Mouse (Mus musculus) brown adipose tissue, adult 24 weeks (tissue): Measurements from ENCODE around the gene Chn2. TPM values are rescaled to one million over a fixed set of nuclear protein-coding genes. Genes with fewer than 3 reads are reported as not detected.

Experiments
- H3K27ac ChIP-seq: fragments of 200-500 bp; replicated peaks from 2 replicates; pipeline ENCODE4 v1.5.1; 2012; ENCODE audit warnings: low read depth, mild to moderate bottlenecking, low read length
- H3K4me1 ChIP-seq: fragments of 200-500 bp; 2 replicates; pipeline ENCODE4 v1.6.1; 2012; ENCODE audit warnings: low read length, mixed read lengths; ENCODE audit not compliant: control insufficient read depth, insufficient read depth, insufficient read length
- H3K4me3 ChIP-seq: fragments of 200-500 bp; 2 replicates; pipeline ENCODE4 v1.5.1; 2012; ENCODE audit warnings: low read depth, mild to moderate bottlenecking, low read length, moderate library complexity; ENCODE audit not compliant: insufficient read depth
- polyA plus RNA-seq: library from polyadenylated mRNA; stranded (reverse); fragments of >200 nt; gene quantifications from 2 replicates; pipeline ENCODE4 v1.2.4, GENCODE M21; 2012; ENCODE audit not compliant: missing spikeins, insufficient read depth, insufficient read length

Gene Chn2
- polyA plus RNA-seq, 1 experiment = 2.5 TPM

DNA sequence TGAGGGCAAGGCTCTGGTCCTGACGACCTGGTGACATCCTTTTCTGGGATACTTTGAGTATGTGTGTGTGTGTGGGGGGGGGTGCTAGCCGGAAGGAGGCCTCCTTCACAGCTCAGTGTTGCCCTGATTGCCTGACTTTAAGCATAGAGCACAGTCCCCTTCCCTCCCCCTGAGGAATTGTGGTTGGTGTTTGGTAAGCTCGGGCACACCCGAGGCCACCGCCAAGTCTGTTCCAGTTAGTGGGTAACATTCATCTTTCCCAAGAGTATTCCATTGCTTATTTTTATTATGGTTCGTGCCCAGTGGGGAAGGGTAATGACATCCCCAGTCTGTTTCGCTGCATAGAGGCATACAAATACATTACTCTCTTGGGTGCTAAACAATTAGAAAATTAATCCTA lies 172.6 kb downstream of the Chn2 start:
- no peak overlapping the region for H3K27ac ChIP-seq
- peaks cover 5% of the 10 kb centered on the region; the same call in 1 of the 2 replicates for H3K4me1 ChIP-seq

GRCm38 (mm10) chr6:54213743-54214142 lies 174.4 kb downstream of the Chn2 start:
- peaks cover 5% of the 10 kb centered on the region; the same call in 1 of the 2 replicates for H3K4me1 ChIP-seq
- H3K27ac ChIP-seq = no peak overlapping the region
- no peak overlapping the region for H3K4me3 ChIP-seq

More for the DNA sequence above, 172.6 kb downstream of the Chn2 start:
- no peak overlapping the region for H3K4me3 ChIP-seq

DNA sequence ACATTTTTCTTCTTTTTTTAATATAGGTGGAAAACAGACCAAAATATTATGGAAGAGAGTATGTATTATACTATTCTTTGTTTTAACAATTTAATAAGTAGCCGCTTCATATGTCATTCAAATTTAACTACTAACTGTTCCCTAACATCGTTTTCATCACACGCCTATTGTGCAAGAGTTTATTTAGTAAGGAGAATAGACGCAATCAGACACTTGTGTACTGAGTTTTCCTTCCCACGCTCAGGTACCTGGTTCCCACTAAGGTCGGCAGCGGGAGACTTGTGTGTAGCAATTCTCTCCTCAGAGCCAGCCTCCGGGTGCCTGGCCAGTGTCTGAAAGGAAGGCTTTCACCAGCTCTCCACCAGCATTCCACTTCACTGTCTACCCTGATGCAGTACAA lies 176.3 kb downstream of the Chn2 start:
- no peak overlapping the region for H3K4me3 ChIP-seq
- H3K27ac ChIP-seq = no peak overlapping the region
- peaks cover 5% of the 10 kb centered on the region; the same call in 1 of the 2 replicates for H3K4me1 ChIP-seq

- Histone ChIP-seq H3K4me1 (peaks cover 5% of the 10 kb centered on the region; the same call in 1 of the 2 replicates), H3K27ac (no peak overlapping the region), H3K4me3 (no peak overlapping the region)
These were observed 177.2 kb downstream of the Chn2 start for GRCm38 (mm10) chr6:54216512-54216911.

- no peak overlapping the region for H3K4me3 ChIP-seq
- 0 out of 2 replicates have a peak, but pooled peaks cover 2% of the 10 kb centered on the region for H3K4me1 ChIP-seq
- H3K27ac ChIP-seq = no peak overlapping the region
These were observed 180.8 kb downstream of the Chn2 start for GRCm38 (mm10) chr6:54220124-54220523.

GRCm38 (mm10) chr6:54223529-54223928 lies 184.2 kb downstream of the Chn2 start:
- Histone ChIP-seq H3K4me3 (no peak overlapping the region), H3K27ac (no peak overlapping the region), H3K4me1 (no peaks in the 10 kb centered on the region)

DNA sequence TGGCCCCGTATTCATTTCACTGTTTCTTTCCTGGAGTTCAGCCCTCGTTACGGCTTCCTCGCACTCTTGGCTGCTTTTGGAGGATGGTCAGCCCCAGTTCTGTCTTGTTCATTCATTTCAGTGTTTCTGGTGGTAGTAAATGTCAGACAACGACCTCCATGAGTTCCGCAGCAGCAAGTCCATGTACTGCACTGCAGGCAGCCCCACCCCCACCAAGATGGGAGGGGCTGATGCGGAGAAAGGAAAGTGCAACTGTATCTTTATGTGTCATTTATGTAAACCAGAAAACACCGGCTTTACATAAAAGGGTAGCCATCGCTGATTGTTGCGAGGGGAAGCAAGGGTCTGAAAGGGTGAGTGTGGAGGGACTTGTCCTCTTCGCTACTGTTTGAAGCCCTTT lies 185.0 kb downstream of the Chn2 start:
- Histone ChIP-seq H3K27ac (no peak overlapping the region), H3K4me1 (no peaks in the 10 kb centered on the region), H3K4me3 (no peak overlapping the region)

GRCm38 (mm10) chr6:54225327-54225726 lies 186.0 kb downstream of the Chn2 start:
- Histone ChIP-seq H3K4me3 (no peak overlapping the region), H3K4me1 (no peaks in the 10 kb centered on the region), H3K27ac (no peak overlapping the region)

- no peaks in the 10 kb centered on the region for H3K4me1 ChIP-seq
- H3K27ac ChIP-seq = no peak overlapping the region
- H3K4me3 ChIP-seq = no peak overlapping the region
These were observed 187.7 kb downstream of the Chn2 start for GRCm38 (mm10) chr6:54227061-54227460.

DNA sequence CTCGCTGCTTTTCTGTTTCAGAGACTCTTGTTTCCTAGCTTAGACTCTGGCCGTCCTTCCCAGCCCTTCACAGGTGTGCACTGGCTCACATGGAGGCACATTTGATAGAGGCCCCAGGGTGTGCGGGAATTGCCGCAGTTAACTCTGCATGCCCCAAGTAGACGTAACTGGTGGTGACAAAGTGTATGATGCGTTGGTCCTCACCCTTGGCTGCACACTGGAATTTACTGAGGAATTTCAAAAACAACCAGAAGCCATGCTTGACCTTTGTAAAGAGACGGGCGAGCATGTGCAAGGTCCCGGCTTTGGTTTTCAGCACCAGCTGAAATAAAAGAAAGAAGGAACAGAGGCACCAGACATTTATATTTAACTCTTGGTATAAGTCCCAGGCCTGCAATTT lies 189.1 kb downstream of the Chn2 start:
- Histone ChIP-seq H3K4me1 (no peaks in the 10 kb centered on the region), H3K27ac (no peak overlapping the region)

GRCm38 (mm10) chr6:54228874-54229273 lies 189.5 kb downstream of the Chn2 start:
- H3K4me3 ChIP-seq = no peak overlapping the region
- H3K4me1 ChIP-seq = no peaks in the 10 kb centered on the region
- H3K27ac ChIP-seq = no peak overlapping the region

More for the DNA sequence above, 189.1 kb downstream of the Chn2 start:
- H3K4me3 ChIP-seq = no peak overlapping the region

DNA sequence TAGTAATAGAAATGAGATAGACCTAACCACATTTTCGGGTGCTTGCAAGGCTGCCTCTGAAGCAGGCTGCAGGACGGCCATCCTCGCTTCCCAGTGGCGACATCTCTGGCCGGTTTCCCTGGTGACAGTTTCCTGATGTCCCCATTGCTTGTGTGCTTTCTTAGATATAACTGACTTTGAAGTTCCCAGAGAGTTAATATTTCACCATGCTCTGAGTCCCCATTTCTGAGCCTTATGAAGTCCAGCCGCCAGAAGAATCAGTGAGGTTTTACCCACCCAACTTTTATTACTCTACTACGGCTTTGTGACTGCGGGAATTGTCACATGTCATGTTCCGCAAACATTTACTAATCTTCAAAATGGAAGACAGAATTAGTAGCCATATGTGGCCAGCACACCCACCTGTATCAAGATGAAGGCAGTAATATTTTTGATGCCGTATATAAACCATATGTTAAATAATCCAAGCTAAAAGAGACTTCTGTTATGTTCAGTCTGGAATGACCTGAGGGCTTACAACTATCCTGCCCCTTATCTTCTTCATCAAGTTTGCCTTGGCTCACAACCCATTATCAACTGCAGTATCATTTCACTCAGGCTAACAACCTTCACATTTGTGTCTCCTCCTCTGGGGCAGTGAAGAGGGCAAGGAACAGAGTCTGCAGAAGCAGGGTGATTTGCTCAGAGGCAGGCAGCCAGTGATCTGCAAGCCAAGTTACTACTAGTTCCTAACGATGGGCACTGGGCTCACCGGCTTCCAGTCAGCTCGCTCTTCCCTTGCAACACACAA lies 192.6 kb downstream of the Chn2 start:
- Histone ChIP-seq H3K4me1 (no peaks in the 10 kb centered on the region), H3K27ac (no peak overlapping the region), H3K4me3 (no peak overlapping the region)

DNA sequence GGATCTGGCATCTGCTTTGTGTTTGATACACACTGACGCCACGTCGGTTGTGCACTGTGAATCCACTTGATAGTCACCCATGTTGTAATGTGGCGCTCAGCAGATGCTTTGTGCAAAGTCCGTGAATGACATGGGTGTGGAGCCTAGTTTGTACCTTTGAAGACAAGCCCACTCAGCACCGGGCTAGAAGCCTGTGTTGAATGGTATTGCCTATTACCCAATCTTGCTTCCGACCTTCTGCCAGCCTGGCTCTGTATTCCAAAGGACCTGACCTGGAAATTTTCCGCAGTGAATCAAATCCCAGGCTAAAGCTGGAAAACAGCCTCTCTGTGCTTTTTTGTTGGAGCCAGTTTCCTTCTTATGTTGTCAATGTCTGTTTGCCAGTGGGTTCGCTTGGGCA lies 197.1 kb downstream of the Chn2 start:
- Histone ChIP-seq H3K4me1 (no peaks in the 10 kb centered on the region), H3K4me3 (no peak overlapping the region), H3K27ac (no peak overlapping the region)

DNA sequence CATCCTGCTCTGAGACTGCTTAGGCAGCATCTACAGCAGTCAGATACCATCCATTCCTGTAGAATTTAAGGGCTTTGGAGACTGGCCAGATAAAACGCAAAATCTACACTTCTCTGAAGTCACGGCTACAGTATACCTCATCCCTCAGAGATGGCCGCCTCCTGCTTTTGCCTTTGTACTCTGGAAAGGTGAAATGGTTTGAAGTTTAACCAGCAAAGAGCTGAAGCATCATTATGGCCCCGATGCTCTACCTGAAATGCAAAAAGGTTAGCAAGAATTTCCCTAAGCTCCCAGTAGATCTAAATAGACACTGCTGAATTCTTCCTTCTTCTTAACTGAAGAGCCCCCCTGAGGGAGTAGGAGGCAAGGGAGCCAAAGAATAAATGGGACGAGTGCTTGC lies 202.4 kb downstream of the Chn2 start:
- H3K27ac ChIP-seq = no peak overlapping the region

GRCm38 (mm10) chr6:54242286-54242685 lies 202.9 kb downstream of the Chn2 start:
- Histone ChIP-seq H3K27ac (no peak overlapping the region), H3K4me3 (no peak overlapping the region), H3K4me1 (no peaks in the 10 kb centered on the region)

More for the DNA sequence above, 202.4 kb downstream of the Chn2 start:
- no peak overlapping the region for H3K4me3 ChIP-seq
- no peaks in the 10 kb centered on the region for H3K4me1 ChIP-seq
